Mouse (Mus musculus) stomach, embryonic 15.5 days (tissue): Measurements from ENCODE around the gene Mb21d2. TPM values are rescaled to one million over a fixed set of nuclear protein-coding genes. Genes with fewer than 3 reads are reported as not detected.

Experiments
- ATAC-seq: fragments of 200-750 bp; cut with Nextera tagmentation; 2 replicates; pipeline ENCODE4 v1.8.0; 2017; ENCODE audit warnings: low read depth, moderate number of reproducible peaks, moderate TSS enrichment; ENCODE audit not compliant: insufficient read depth, low FRiP score
- H3K27ac ChIP-seq: fragments of 300-500 bp; sonication (generic); 2 replicates; pipeline ENCODE4 v1.5.1; 2015; ENCODE audit warnings: mild to moderate bottlenecking, inconsistent platforms
- H3K27me3 ChIP-seq: fragments of 300-500 bp; sonication (generic); replicated peaks from 2 replicates; pipeline ENCODE4 v1.6.1; 2015; ENCODE audit warnings: inconsistent platforms
- H3K36me3 ChIP-seq: fragments of 300-500 bp; sonication (generic); 2 replicates; pipeline ENCODE4 v1.6.1; 2015; ENCODE audit warnings: inconsistent platforms
- H3K4me1 ChIP-seq: fragments of 300-500 bp; sonication (generic); 2 replicates; pipeline ENCODE4 v1.6.1; 2015; ENCODE audit warnings: inconsistent platforms
- H3K4me2 ChIP-seq: fragments of 300-500 bp; sonication (generic); 2 replicates; pipeline ENCODE4 v1.6.1; 2015; ENCODE audit warnings: mild to moderate bottlenecking, inconsistent platforms
- H3K4me3 ChIP-seq: fragments of 300-500 bp; sonication (generic); replicated peaks from 2 replicates; pipeline ENCODE4 v1.5.1; 2015; ENCODE audit warnings: inconsistent platforms
- H3K9ac ChIP-seq: fragments of 300-500 bp; sonication (generic); 2 replicates; pipeline ENCODE4 v1.6.1; 2015; ENCODE audit warnings: inconsistent platforms
- H3K9me3 ChIP-seq: fragments of 300-500 bp; sonication (generic); 2 replicates; pipeline ENCODE4 v1.6.1; 2016; ENCODE audit warnings: inconsistent platforms
- WGBS: fragments of 180-500 bp; shearing (Covaris S2); methylation state at CpG from one replicate; pipeline ENCODE4 v1.1.7; 2015; 5-methylcytosine and 5-hydroxymethylcytosine counted together
- polyA plus RNA-seq: library from polyadenylated mRNA; unstranded; fragments of >200 nt; fragmentation: Nextera tagmentation; extraction: Ambion mirVana; gene quantifications from 2 replicates; pipeline ENCODE4 v1.2.1, GENCODE M21; 2015

The Mb21d2 gene
- polyA plus RNA-seq, 1 experiment from 2014 or later = 7.5 TPM

DNA sequence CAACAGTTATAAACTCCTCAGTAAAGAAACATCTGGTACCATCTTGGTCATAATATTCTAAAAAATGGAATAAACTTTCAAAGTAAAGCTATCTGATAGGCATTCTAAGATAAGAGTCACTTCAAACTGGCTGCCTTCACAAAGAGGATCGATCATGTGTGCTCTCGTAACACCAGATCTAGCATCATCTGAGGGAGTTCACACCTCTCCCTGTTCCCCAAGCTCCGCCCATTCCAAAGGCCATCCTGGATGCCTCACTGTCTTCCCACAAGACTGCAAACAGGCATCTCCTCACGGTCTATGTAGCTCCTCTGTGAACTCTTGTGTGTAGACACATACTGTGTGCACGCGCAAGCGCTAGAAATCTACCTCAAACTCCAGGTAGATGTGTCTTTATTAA is 32.9 kb downstream of the Mb21d2 start:
- Histone ChIP-seq H3K4me2 (no peak overlapping the region), H3K27ac (no peak overlapping the region), H3K4me1 (peaks cover 9% of the 10 kb centered on the region; the same call in 1 of the 2 replicates), H3K4me3 (no peak overlapping the region), H3K27me3 (no peaks in the 10 kb centered on the region), H3K36me3 (no peaks in the 10 kb centered on the region), H3K9me3 (no peaks in the 10 kb centered on the region), H3K9ac (no peak overlapping the region)
- ATAC-seq = no peak
- 90% methylated on average over 7 of the region's 7 CpGs for WGBS

DNA sequence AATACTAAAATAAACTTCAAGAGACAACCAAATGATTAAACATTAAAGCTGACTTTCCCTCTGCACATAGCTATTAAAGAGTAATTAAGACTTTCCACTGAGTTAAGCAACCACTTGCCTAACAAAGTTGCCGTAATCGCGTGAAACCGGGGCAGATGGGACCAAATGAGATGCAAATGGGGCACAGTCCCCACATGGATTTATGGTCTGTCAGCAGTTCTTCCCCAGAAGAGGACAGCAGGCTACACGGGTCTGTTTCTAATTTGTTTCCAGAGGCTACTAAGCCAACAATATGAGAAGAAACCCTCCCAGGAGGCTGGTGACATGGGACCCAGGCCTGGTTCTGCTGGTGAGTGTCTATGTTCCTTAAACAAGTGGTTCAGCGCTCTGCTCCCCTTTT is 34.6 kb downstream of the Mb21d2 start:
- Histone ChIP-seq H3K27me3 (no peaks in the 10 kb centered on the region), H3K4me2 (no peak overlapping the region), H3K9me3 (no peaks in the 10 kb centered on the region), H3K4me3 (no peak overlapping the region), H3K4me1 (peaks cover 9% of the 10 kb centered on the region; the same call in 1 of the 2 replicates), H3K27ac (no peak overlapping the region), H3K36me3 (no peaks in the 10 kb centered on the region), H3K9ac (no peak overlapping the region)
- ATAC-seq = no peak
- 69% methylated on average over 6 of the region's 6 CpGs for WGBS

DNA sequence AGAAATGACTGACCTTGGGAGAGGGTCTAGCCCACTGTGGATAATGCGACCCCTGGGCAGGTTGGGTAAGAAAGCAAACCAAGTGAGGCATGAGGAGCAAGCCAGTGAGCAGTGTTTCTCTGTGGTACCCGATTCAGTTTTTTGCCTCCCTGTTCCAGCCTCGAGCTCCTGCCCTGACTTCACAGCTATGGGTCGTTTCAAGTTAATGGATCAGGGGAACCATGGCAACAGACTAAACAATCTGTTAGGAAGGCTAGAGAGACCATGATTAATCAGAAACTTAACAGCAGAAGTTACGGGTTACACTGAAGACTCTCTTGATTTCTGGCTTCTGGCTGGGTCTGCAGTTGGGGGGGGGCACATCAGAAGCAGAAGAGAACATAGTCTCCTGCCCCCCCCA is 36.2 kb downstream of the Mb21d2 start:
- ATAC-seq = no peak
- no peak overlapping the region for H3K4me2 ChIP-seq
- 20% methylated on average over 5 of the region's 5 CpGs for whole genome bisulfite sequencing

DNA sequence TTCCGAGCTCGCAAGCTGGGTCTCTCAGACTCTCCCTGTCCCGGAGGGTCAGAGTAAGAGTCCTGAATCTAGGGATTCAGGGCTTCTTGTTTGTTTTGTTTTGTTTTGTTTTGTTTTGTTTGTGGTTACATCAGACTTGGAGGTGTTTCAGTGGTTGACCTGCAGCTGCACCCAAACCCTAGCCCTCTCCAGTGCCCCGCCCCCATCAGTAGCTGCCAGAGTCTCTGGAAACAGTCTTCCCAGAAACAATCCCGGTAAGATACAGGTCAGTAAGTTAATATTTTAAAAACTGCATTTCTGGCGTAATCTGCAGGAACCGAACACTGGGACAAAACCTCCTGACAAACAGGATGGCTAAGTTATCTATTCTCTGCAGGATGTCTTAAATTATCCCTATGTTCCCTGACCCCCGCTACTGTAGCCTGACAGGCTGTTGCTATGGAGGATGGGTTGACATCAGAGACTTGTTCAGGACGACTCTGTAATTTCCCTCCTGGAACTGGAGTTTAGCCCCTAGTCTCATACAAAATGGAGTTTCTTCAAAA is 43.2 kb downstream of the Mb21d2 start:
- H3K4me1 ChIP-seq = peaks cover 12% of the 10 kb centered on the region; the same call in 1 of the 2 replicates
- no peaks in the 10 kb centered on the region for H3K9me3 ChIP-seq
- 64% methylated on average over 9 of the region's 9 CpGs for WGBS
- H3K27me3 ChIP-seq = no peaks in the 10 kb centered on the region
- H3K27ac ChIP-seq = no peak overlapping the region
- no peak overlapping the region for H3K4me2 ChIP-seq
- no peak for ATAC-seq
- H3K9ac ChIP-seq = no peak overlapping the region
- H3K36me3 ChIP-seq = no peaks in the 10 kb centered on the region
- H3K4me3 ChIP-seq = no peak overlapping the region

More for the DNA sequence above, 36.2 kb downstream of the Mb21d2 start:
- no peaks in the 10 kb centered on the region for H3K27me3 ChIP-seq
- peaks cover 2% of the 10 kb centered on the region; the same call in 1 of the 2 replicates for H3K4me1 ChIP-seq
- H3K9ac ChIP-seq = no peak overlapping the region
- no peak overlapping the region for H3K4me3 ChIP-seq
- H3K36me3 ChIP-seq = no peaks in the 10 kb centered on the region
- no peaks in the 10 kb centered on the region for H3K9me3 ChIP-seq
- no peak overlapping the region for H3K27ac ChIP-seq

DNA sequence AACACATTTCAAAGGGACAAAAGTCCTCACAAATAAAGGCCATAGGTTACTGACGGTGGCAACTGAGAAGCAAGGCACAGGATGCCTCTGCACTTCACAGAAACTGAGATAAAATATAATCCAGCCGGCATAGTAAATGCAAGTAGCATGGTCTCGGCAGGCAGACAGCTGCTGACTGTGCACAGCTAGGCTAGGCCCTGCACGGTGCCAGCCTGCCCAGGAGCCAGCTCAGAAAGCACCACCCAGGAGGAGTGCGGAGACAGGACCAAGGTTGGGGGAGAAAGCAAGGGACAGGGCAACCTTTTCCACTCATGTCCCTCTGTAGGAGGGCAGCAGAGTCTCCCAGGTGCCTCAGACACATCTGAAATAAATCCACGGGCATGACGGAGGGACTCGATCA is 44.0 kb downstream of the Mb21d2 start:
- Histone ChIP-seq H3K4me3 (no peak overlapping the region), H3K36me3 (no peaks in the 10 kb centered on the region), H3K9me3 (no peaks in the 10 kb centered on the region), H3K9ac (no peak overlapping the region), H3K27ac (no peak overlapping the region), H3K27me3 (no peaks in the 10 kb centered on the region), H3K4me1 (peaks cover 20% of the 10 kb centered on the region), H3K4me2 (no peak overlapping the region)
- 70% methylated on average over 8 of the region's 8 CpGs for WGBS
- ATAC-seq = no peak

DNA sequence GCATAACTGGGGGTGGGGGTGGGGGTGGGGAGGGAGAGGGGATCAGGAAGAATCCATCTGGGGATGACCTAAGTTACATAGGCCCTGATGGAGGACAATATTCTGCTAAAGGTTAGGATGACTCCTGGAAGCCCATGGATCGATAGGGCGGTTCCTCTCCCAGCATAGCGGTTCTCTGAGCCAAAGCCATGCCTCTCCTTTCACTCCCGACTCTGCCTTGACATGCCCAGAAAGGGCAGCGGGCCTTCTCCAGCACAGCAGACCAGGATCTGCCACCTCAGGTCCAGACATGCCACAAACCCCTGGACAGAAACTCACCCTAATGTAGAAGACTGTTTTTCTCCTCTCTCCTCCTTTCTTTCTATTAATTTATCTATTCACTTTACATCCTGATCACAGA is 44.8 kb downstream of the Mb21d2 start:
- no peak for ATAC-seq
- Histone ChIP-seq H3K27me3 (no peaks in the 10 kb centered on the region), H3K9ac (no peak overlapping the region), H3K27ac (no peak overlapping the region), H3K4me1 (peaks cover 27% of the 10 kb centered on the region), H3K9me3 (no peaks in the 10 kb centered on the region), H3K4me3 (no peak overlapping the region), H3K36me3 (no peaks in the 10 kb centered on the region), H3K4me2 (no peak overlapping the region)
- WGBS = 77% methylated on average over 5 of the region's 5 CpGs

DNA sequence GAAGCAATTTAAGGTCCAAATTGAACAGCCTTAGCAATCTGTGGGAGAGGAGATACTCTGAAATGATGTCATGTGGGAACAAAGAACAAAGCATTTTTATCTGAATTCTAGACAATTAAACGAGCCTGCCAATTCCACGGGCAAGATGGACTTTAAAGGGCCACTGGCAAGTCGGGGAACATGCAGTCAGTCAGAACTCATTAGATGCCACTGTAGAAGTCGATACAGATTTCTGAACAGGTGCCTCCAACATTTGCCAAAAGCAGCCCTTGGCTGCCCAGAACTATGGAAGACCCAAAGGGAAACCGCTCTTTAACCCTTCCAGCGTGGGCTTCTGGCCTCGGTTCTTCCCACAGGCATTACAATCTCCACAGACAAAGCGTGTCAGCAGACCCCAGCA is 45.8 kb downstream of the Mb21d2 start:
- Histone ChIP-seq H3K4me2 (no peak overlapping the region), H3K4me3 (no peak overlapping the region), H3K36me3 (no peaks in the 10 kb centered on the region), H3K27ac (no peak overlapping the region), H3K4me1 (peaks cover 31% of the 10 kb centered on the region), H3K9ac (no peak overlapping the region), H3K9me3 (no peaks in the 10 kb centered on the region), H3K27me3 (no peaks in the 10 kb centered on the region)
- WGBS = 70% methylated on average over 8 of the region's 8 CpGs
- ATAC-seq = no peak

DNA sequence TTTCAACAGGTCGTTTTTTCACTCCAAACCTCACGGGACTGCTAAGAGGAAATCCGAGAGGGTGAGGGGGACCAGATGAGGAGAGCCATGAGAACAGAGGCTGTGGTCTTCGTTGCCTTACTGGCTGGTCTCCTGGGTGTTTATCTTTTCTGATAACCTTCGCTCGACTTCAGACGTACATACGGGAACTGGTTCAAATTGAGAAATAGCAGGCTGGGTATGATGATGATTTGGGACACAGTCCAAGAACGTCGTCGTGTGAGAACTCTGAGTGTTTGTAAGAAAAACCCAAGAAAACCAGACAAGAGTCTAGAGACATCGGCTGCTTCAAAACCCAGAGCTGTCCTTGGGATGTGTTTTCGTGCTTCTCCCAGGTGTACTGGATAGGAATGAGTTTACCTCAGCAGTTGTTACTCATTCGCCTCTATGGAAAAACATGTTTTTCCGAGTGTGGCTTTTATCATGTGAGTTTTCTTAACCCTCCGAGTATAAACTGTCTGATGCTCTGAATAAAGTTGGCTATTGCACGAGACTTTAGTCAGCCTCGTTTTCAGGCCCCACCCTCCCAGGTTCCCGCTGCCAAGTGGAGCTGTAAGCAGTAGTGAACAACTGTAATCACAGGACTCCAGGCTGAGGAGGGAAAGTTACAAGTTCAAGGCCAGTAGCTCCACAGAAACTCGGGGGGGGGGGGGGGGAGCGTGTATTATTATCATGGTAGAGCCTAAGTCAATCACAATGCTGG is 46.6 kb downstream of the Mb21d2 start:
- Histone ChIP-seq H3K9ac (no peak overlapping the region), H3K4me2 (no peak overlapping the region), H3K27ac (no peak overlapping the region), H3K9me3 (no peaks in the 10 kb centered on the region), H3K27me3 (no peaks in the 10 kb centered on the region), H3K36me3 (no peaks in the 10 kb centered on the region), H3K4me1 (peaks cover 35% of the 10 kb centered on the region), H3K4me3 (no peak overlapping the region)
- peak; percentile 36; the same call in 1 of the 2 replicates for ATAC-seq
- WGBS = 25% methylated on average over 20 of the region's 21 CpGs

DNA sequence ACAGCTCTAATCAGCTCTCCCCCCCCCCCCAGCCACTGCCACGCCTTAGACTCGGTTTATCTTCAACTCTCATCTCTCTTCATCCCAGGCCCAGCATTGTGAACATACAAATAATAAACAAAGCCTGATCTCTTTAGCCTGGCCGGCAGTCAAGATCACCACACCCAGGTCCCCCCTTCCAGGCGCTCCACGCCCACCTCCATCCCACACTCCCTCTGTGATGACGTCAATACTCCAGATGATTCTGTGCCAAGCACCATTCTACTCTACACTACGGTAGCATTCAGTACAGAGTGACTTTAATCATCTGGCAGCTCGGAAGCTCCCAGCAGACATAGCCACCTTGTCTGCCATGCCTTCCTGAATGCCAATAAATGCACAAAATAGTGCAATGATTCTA is 47.7 kb downstream of the Mb21d2 start:
- no peak for ATAC-seq
- Histone ChIP-seq H3K4me3 (no peak overlapping the region), H3K36me3 (no peaks in the 10 kb centered on the region), H3K27me3 (no peaks in the 10 kb centered on the region), H3K27ac (no peak overlapping the region), H3K4me2 (no peak overlapping the region), H3K9me3 (no peaks in the 10 kb centered on the region), H3K9ac (no peak overlapping the region), H3K4me1 (peaks cover 32% of the 10 kb centered on the region)
- 26% methylated on average over 8 of the region's 8 CpGs for WGBS

DNA sequence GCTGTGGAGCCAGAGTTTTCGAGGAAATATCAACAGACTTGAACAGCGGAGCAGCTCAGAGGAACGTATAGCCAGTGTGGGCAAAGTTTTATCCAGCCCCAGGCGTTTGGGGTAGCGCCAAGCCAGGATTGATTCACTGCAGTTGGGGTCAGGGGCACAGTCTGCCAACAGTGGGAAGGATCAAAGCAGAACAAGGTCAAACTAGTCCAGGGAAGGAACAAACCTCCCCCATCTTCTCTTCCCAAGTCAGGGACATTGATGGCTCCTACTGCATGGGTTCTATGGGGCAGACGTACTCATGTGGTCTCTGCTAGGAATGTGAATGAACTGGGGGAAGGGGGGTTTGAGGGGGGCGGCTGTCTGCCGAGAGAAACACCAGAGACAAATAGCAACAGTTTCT is 48.7 kb downstream of the Mb21d2 start:
- 6% methylated on average over 8 of the region's 8 CpGs for WGBS
- H3K27ac ChIP-seq = peak overlapping the region; percentile 11; the same call in 1 of the 2 replicates
- ATAC-seq = peak; percentile 50; the same call in 1 of the 2 replicates
- H3K36me3 ChIP-seq = no peaks in the 10 kb centered on the region
- H3K9ac ChIP-seq = no peak overlapping the region
- no peaks in the 10 kb centered on the region for H3K9me3 ChIP-seq
- H3K4me3 ChIP-seq = no peak overlapping the region
- no peaks in the 10 kb centered on the region for H3K27me3 ChIP-seq
- peak overlapping the region; percentile 35 for H3K4me2 ChIP-seq
- peaks cover 32% of the 10 kb centered on the region for H3K4me1 ChIP-seq

DNA sequence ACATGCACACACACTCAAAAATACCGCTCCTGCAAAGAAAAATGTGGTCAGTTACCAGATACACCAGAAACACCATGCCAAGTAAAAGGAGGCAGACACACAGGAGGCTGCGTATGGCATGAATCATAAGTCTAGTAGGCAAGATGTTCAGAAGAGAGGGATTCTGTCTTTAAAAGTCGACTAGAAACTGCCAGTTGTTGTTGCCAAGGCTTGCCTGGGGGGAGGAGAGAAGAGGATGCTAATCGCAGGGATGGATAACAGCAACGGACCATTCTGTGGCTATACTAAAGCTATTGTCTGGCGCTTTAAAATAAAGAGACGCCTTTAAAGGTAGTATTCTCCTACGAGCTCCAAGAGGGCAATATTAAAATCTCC is 49.2 kb downstream of the Mb21d2 start:
- no peak overlapping the region for H3K9ac ChIP-seq
- 0 out of 2 replicates have a peak overlapping the region, but pooled peaks have one; percentile 13 for H3K27ac ChIP-seq
- no peaks in the 10 kb centered on the region for H3K27me3 ChIP-seq
- H3K4me3 ChIP-seq = no peak overlapping the region
- peaks cover 32% of the 10 kb centered on the region for H3K4me1 ChIP-seq
- no peaks in the 10 kb centered on the region for H3K9me3 ChIP-seq
- ATAC-seq = no peak
- 0 out of 2 replicates have a peak overlapping the region, but pooled peaks have one; percentile 35 for H3K4me2 ChIP-seq
- 30% methylated on average over 8 of the region's 8 CpGs for WGBS
- no peaks in the 10 kb centered on the region for H3K36me3 ChIP-seq

DNA sequence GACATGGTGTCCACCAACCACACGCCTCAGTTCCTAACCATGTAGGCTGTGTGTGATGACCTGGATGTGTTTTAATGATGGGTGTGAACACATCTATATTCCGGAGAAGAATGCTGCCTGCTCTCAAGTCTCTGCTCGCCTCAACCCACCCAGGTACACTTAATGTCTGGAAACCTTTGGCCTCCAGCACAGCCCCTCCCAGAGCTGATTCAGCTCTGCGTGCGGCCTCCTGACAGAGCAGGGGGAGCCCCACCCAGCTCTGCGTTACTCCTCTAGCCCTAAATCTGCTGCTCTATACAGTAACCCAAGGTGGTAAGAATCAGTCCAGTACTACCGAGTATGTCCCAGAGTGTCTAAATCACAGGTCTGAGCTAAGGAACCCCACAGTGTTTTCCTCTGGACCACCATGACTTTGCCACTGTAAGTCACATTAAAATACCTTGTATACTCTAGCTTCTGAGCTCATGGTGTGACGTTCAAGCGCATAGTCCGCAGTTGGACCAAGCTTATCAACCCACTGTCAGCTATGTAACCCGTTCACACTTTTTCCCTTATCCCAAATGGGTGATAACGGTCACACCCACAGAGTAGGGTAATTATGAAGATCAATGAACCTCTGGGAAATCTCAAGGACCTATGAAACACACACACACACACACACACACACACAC is 49.7 kb downstream of the Mb21d2 start:
- Histone ChIP-seq H3K9me3 (no peaks in the 10 kb centered on the region), H3K4me2 (no peak overlapping the region), H3K27me3 (no peaks in the 10 kb centered on the region), H3K9ac (no peak overlapping the region), H3K27ac (peak overlapping the region; percentile 13), H3K36me3 (no peaks in the 10 kb centered on the region), H3K4me1 (peaks cover 32% of the 10 kb centered on the region), H3K4me3 (no peak overlapping the region)
- 0 out of 2 replicates have a peak, but pooled peaks have one; percentile 10 for ATAC-seq
- 60% methylated on average over 12 of the region's 12 CpGs for WGBS
